Mouse (Mus musculus) hindbrain, postnatal 0 days (tissue): ENCODE data around the gene Dcp1a. TPM values are rescaled to one million over a fixed set of nuclear protein-coding genes. Genes with fewer than 3 reads are reported as not detected.
"Not testable (repeated sequence)": the region's sequence is repeated elsewhere in the genome, so short reads cannot be mapped to it uniquely, and the experiment has no call there.

Experiments
- ATAC-seq: fragments of 200-750 bp; cut with Nextera tagmentation; 2 replicates; pipeline ENCODE4 v1.8.0; 2017; ENCODE audit warnings: mild to moderate bottlenecking, moderate TSS enrichment, moderate library complexity
- DNase-seq: peaks from one replicate; pipeline ENCODE4 v3.0.0-alpha.2; 2015; ENCODE audit warnings: low spot score
- H3K27ac ChIP-seq: fragments of 300-500 bp; sonication (generic); 2 replicates; pipeline ENCODE4 v1.5.1; 2014; ENCODE audit warnings: mild to moderate bottlenecking
- H3K27me3 ChIP-seq: fragments of 300-500 bp; sonication (generic); 2 replicates; pipeline ENCODE4 v1.6.1; 2014; ENCODE audit warnings: low read length, mixed read lengths; ENCODE audit not compliant: insufficient read depth
- H3K36me3 ChIP-seq: fragments of 300-500 bp; sonication (generic); 2 replicates; pipeline ENCODE4 v1.6.1; 2014; ENCODE audit warnings: low read length, mixed read lengths; ENCODE audit not compliant: insufficient read depth
- H3K4me1 ChIP-seq: fragments of 300-500 bp; sonication (generic); 2 replicates; pipeline ENCODE4 v1.6.1; 2014; ENCODE audit warnings: antibody characterized with exemption, low read length, mixed read lengths; ENCODE audit not compliant: insufficient read depth
- H3K4me2 ChIP-seq: fragments of 300-500 bp; sonication (generic); 2 replicates; pipeline ENCODE4 v1.6.1; 2014; ENCODE audit warnings: low read depth, mild to moderate bottlenecking, low read length, moderate library complexity, mixed read lengths
- H3K4me3 ChIP-seq: fragments of 300-500 bp; sonication (generic); 2 replicates; pipeline ENCODE4 v1.5.1; 2014; ENCODE audit warnings: low read length
- H3K9ac ChIP-seq: fragments of 300-500 bp; sonication (generic); replicated peaks from 2 replicates; pipeline ENCODE4 v1.6.1; 2014; ENCODE audit warnings: mild to moderate bottlenecking, low read length, moderate library complexity, mixed read lengths
- H3K9me3 ChIP-seq: fragments of 300-500 bp; sonication (generic); 2 replicates; pipeline ENCODE4 v1.6.1; 2016; ENCODE audit warnings: low read length, mixed read lengths
- CTCF ChIP-seq: IDR thresholded peaks from 2 replicates; pipeline ENCODE4 v1.5.1; 2016; ENCODE audit warnings: antibody characterized with exemption, control low read depth, low read depth
- WGBS: fragments of 180-500 bp; shearing (Covaris S2); extraction: QIAGEN DNeasy Blood & Tissue Kit; methylation state at CpG from one replicate; pipeline ENCODE4 v1.1.7; 2014; 5-methylcytosine and 5-hydroxymethylcytosine counted together
- polyA plus RNA-seq: library from polyadenylated mRNA; unstranded; fragments of >200 nt; fragmentation: Nextera tagmentation; extraction: Ambion mirVana; gene quantifications from 2 replicates; pipeline ENCODE4 v1.2.1, GENCODE M21; 2015
- total RNA-seq: library from RNA; depleted of rRNA; stranded (reverse); fragments of >200 nt; gene quantifications from 2 replicates; pipeline ENCODE4 v1.2.3, GENCODE M21; 2014

The Dcp1a gene
- total and polyA plus RNA-seq, 2 experiments from 2014 or later = 10.9 to 23.5 TPM

GRCm38 (mm10) chr14:30530726-30531269 lies 51.5 kb downstream of the Dcp1a start:
- Histone ChIP-seq H3K9me3 (no peaks in the 10 kb centered on the region), H3K36me3 (no peaks in the 10 kb centered on the region), H3K27ac (no peak overlapping the region), H3K9ac (no peak overlapping the region), H3K27me3 (no peaks in the 10 kb centered on the region), H3K4me1 (0 out of 2 replicates have a peak, but pooled peaks cover 2% of the 10 kb centered on the region), H3K4me3 (no peak overlapping the region), H3K4me2 (no peak overlapping the region)
- WGBS = 36% methylated on average over 8 of the region's 8 CpGs
- no peak for TF ChIP-seq CTCF
- ATAC-seq = no peak
- DNase-seq = peak; percentile 48

GRCm38 (mm10) chr14:30531431-30531830 lies 52.1 kb downstream of the Dcp1a start:
- no peak for ATAC-seq
- H3K9me3 ChIP-seq = no peaks in the 10 kb centered on the region
- DNase-seq = no peak
- H3K4me3 ChIP-seq = no peak overlapping the region
- no peak overlapping the region for H3K4me2 ChIP-seq
- H3K9ac ChIP-seq = no peak overlapping the region
- H3K27me3 ChIP-seq = no peaks in the 10 kb centered on the region
- no peaks in the 10 kb centered on the region for H3K36me3 ChIP-seq
- no peak for TF ChIP-seq CTCF
- 66% methylated on average over 5 of the region's 5 CpGs for WGBS
- no peak overlapping the region for H3K27ac ChIP-seq
- 0 out of 2 replicates have a peak, but pooled peaks cover 2% of the 10 kb centered on the region for H3K4me1 ChIP-seq

- Histone ChIP-seq H3K27me3 (no peaks in the 10 kb centered on the region), H3K4me3 (no peak overlapping the region), H3K4me1 (0 out of 2 replicates have a peak, but pooled peaks cover 2% of the 10 kb centered on the region), H3K36me3 (no peaks in the 10 kb centered on the region), H3K27ac (no peak overlapping the region), H3K4me2 (no peak overlapping the region), H3K9ac (no peak overlapping the region), H3K9me3 (no peaks in the 10 kb centered on the region)
- 90% methylated on average over 6 of the region's 6 CpGs for WGBS
- ATAC-seq (no peak), DNase-seq (no peak)
- no peak for TF ChIP-seq CTCF
Observed at GRCm38 (mm10) chr14:30531896-30532295, 52.6 kb downstream of the Dcp1a start.

- 73% methylated on average over 6 of the region's 6 CpGs for WGBS
- H3K36me3 ChIP-seq = no peaks in the 10 kb centered on the region
- no peak overlapping the region for H3K4me2 ChIP-seq
- H3K9me3 ChIP-seq = no peaks in the 10 kb centered on the region
- DNase-seq = no peak
- H3K9ac ChIP-seq = no peak overlapping the region
- no peak overlapping the region for H3K27ac ChIP-seq
- H3K4me1 ChIP-seq = 0 out of 2 replicates have a peak, but pooled peaks cover 2% of the 10 kb centered on the region
- no peaks in the 10 kb centered on the region for H3K27me3 ChIP-seq
- no peak for TF ChIP-seq CTCF
- ATAC-seq = no peak
- H3K4me3 ChIP-seq = no peak overlapping the region
Observed at GRCm38 (mm10) chr14:30533780-30534450, 54.6 kb downstream of the Dcp1a start.

GRCm38 (mm10) chr14:30541541-30541940 lies 62.2 kb downstream of the Dcp1a start:
- H3K9me3 ChIP-seq = no peaks in the 10 kb centered on the region
- no peaks in the 10 kb centered on the region for H3K36me3 ChIP-seq
- H3K4me2 ChIP-seq = no peak overlapping the region
- DNase-seq (peak; percentile 80), ATAC-seq (peak; percentile 87)
- WGBS = 25% methylated on average over 10 of the region's 10 CpGs
- H3K4me1 ChIP-seq = no peaks in the 10 kb centered on the region; the same call in 1 of the 2 replicates
- peak overlapping the region; percentile 48; the same call in 1 of the 2 replicates for H3K27ac ChIP-seq
- H3K4me3 ChIP-seq = no peak overlapping the region
- no peak for TF ChIP-seq CTCF
- no peak overlapping the region for H3K9ac ChIP-seq
- H3K27me3 ChIP-seq = no peaks in the 10 kb centered on the region

- not testable (repeated sequence) for H3K9me3 ChIP-seq, DNase-seq, H3K27ac ChIP-seq, H3K9ac ChIP-seq, H3K4me2 ChIP-seq, H3K4me1 ChIP-seq, H3K27me3 ChIP-seq, H3K4me3 ChIP-seq, H3K36me3 ChIP-seq, ATAC-seq
- WGBS = 88% methylated on average over 5 of the region's 5 CpGs
Observed at GRCm38 (mm10) chr14:30543331-30543730, 64.0 kb downstream of the Dcp1a start.
